Mouse (Mus musculus): Measurements from ENCODE around the gene Ifi35.

GRCm38 (mm10) chr11:101451536-101451935, 3.3 kb downstream of the Ifi35 start:
- TF ChIP-seq CTCF (IDR thresholded peaks at IDR 0.05; ENCODE audit: low read depth, low read length) (no peak), POLR2A (IDR thresholded peaks at IDR 0.05; ENCODE audit: borderline replicate concordance, low read depth, low read length) (no peak)
